Mouse (Mus musculus): ENCODE measurements around the gene Trabd. TPM values are rescaled to one million over a fixed set of nuclear protein-coding genes. Genes with fewer than 3 reads are reported as not detected.

The Trabd gene
- polyA plus RNA-seq, 1 experiment from 2014 or later, result 51.3 TPM

DNA sequence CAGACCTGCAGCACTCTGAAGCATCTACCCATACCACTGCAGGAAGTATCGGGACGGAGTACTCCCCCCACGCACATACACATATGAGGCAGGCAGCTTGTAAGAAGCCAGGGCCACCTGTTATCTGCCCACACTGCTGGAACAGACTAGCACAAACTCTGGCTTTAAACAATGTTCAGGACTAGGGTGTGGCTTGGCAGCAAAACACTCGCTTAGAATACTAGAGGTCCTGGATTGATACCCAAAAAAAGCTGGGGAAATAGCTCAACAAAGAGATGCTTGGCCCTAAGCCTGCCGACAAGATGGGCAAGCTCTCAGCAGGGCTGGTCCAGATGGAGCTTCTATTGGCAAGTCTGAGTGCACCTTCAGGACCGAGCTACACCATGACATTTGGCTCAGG is 11.4 kb upstream of the Trabd start:
- Histone ChIP-seq H3K4me2 (replicated peaks) (no peak overlapping the region), H3K36me3 (no peaks in the 10 kb centered on the region), H3K9ac (no peak overlapping the region), H3K4me3 (no peak overlapping the region), H3K4me1 (peaks cover 10% of the 10 kb centered on the region), H3K27me3 (peaks cover 92% of the 10 kb centered on the region), H3K27ac (no peak overlapping the region), H3K9me3 (no peaks in the 10 kb centered on the region)
- WGBS, result 63% methylated on average over 6 of the region's 6 CpGs
- ATAC-seq (ENCODE audit: low FRiP score, low read depth), result no peak

DNA sequence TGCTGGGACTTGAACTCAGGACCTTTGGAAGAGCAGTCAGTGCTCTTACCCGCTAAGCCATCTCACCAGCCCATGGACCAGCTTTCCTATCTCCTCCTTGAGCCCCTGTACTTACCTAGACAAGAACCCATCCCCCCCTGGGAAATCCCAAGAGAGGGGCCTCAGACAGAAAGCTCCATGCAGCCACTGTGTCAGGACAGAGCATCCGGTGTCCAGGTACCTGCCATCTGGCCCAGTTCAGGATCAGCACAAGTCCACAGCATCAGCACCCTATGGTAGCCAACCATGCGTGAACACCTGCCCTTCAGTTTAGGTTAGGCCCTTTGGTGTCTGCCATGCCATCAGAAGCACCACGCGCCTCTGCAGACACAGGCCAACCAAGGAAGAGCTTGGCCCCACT is 10.0 kb upstream of the Trabd start:
- no peak overlapping the region for H3K27ac ChIP-seq
- H3K9ac ChIP-seq, result no peak overlapping the region
- ATAC-seq (ENCODE audit: low FRiP score, low read depth), result no peak
- H3K4me2 ChIP-seq (replicated peaks), result no peak overlapping the region
- 92% methylated on average over 5 of the region's 5 CpGs for WGBS
- peaks cover 97% of the 10 kb centered on the region for H3K27me3 ChIP-seq
- no peaks in the 10 kb centered on the region for H3K36me3 ChIP-seq
- H3K9me3 ChIP-seq, result no peaks in the 10 kb centered on the region
- H3K4me1 ChIP-seq, result peaks cover 5% of the 10 kb centered on the region; the same call in 1 of the 2 replicates
- no peak overlapping the region for H3K4me3 ChIP-seq

DNA sequence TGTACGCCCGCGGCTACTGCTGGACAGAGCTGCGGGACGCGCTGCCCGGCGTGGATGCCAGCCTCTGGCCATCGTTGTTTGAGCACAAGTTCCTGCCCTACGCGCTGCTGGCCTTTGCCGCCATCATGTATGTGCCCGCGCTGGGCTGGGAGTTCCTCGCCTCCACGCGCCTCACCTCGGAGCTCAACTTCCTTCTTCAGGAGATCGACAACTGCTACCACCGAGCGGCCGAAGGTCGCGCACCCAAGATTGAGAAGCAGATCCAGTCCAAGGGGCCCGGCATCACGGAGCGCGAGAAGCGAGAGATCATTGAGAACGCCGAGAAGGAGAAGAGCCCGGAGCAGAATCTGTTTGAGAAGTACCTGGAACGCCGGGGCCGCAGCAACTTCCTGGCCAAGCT is 7.3 kb upstream of the Trabd start:
- no peaks in the 10 kb centered on the region for H3K36me3 ChIP-seq
- H3K4me1 ChIP-seq, result no peaks in the 10 kb centered on the region
- H3K27ac ChIP-seq, result no peak overlapping the region
- no peaks in the 10 kb centered on the region for H3K9me3 ChIP-seq
- H3K9ac ChIP-seq, result no peak overlapping the region
- no peak for ATAC-seq (ENCODE audit: low FRiP score, low read depth)
- H3K4me3 ChIP-seq, result peak overlapping the region; percentile 22
- peaks cover 84% of the 10 kb centered on the region for H3K27me3 ChIP-seq
- WGBS, result 30% methylated on average over 35 of the region's 35 CpGs
- H3K4me2 ChIP-seq (replicated peaks), result peak overlapping the region; percentile 45

DNA sequence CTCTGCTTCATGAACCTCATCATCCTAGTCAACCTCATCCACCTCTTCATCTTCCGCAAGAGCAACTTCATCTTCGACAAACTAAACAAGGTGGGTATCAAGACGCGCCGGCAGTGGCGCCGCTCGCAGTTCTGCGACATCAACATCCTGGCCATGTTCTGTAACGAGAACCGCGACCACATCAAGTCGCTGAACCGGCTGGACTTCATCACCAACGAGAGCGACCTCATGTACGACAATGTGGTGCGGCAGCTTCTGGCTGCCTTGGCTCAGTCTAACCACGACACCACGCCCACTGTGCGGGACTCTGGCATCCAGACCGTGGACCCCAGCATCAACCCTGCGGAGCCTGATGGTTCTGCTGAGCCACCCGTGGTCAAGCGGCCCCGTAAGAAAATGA is 6.7 kb upstream of the Trabd start:
- H3K27me3 ChIP-seq, result peaks cover 78% of the 10 kb centered on the region
- H3K4me3 ChIP-seq, result 0 out of 2 replicates have a peak overlapping the region, but pooled peaks have one; percentile 22
- WGBS, result 33% methylated on average over 26 of the region's 26 CpGs
- H3K9ac ChIP-seq, result no peak overlapping the region
- H3K27ac ChIP-seq, result no peak overlapping the region
- H3K4me2 ChIP-seq (replicated peaks), result peak overlapping the region; percentile 45
- no peaks in the 10 kb centered on the region for H3K9me3 ChIP-seq
- H3K36me3 ChIP-seq, result no peaks in the 10 kb centered on the region
- ATAC-seq (ENCODE audit: low FRiP score, low read depth), result no peak
- no peaks in the 10 kb centered on the region for H3K4me1 ChIP-seq

DNA sequence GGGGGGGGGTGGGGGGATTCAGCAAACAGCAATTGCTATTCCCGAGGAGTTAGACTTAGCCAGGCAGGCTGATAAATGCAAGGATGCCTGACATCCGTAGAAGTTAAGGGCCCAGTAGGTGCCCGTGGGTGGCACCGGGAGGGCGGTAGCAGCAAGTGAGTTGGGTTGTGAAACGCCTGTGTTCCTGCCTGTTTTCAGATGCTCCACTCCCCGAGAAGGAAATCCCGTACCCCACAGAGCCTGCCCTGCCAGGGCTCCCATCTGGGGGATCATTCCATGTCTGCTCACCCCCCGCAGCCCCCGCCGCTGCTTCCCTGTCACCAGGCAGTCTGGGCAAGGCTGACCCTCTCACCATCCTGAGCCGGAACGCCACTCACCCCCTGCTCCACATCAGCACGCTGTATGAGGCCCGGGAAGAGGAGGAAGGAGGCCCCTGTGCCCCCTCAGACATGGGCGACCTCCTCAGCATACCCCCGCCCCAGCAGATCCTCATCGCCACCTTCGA is 5.5 kb upstream of the Trabd start:
- H3K4me1 ChIP-seq, result peaks cover 5% of the 10 kb centered on the region
- no peak overlapping the region for H3K4me2 ChIP-seq (replicated peaks)
- H3K27me3 ChIP-seq, result peaks cover 66% of the 10 kb centered on the region
- H3K36me3 ChIP-seq, result no peaks in the 10 kb centered on the region
- no peak overlapping the region for H3K9ac ChIP-seq
- no peak overlapping the region for H3K4me3 ChIP-seq
- 78% methylated on average over 19 of the region's 19 CpGs for WGBS
- H3K27ac ChIP-seq, result no peak overlapping the region
- H3K9me3 ChIP-seq, result no peaks in the 10 kb centered on the region
- no peak for ATAC-seq (ENCODE audit: low FRiP score, low read depth)

DNA sequence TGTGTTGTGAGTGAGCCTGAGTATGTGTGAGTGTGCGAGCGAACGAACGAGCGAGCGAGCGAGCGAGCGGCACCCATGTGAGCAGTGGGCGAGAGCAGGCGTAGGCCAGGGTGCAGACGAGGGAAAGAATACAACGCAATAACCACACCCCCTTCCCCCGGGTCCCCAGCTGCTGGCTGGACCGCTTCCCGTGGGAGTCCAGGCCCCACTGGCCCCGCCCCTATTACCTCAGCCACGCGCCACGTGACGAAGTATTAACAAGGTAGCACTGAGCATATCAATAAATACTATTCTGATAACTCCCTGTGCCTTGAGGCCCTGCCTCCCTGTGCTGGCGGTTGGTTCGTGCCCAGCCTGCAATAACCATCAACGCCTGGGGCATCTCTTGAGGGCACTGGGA is 4.3 kb upstream of the Trabd start:
- Histone ChIP-seq H3K9me3 (no peaks in the 10 kb centered on the region), H3K4me3 (no peak overlapping the region), H3K36me3 (no peaks in the 10 kb centered on the region), H3K27ac (no peak overlapping the region), H3K9ac (0 out of 2 replicates have a peak overlapping the region, but pooled peaks have one; percentile 20), H3K4me2 (replicated peaks) (no peak overlapping the region), H3K4me1 (peaks cover 15% of the 10 kb centered on the region), H3K27me3 (peaks cover 56% of the 10 kb centered on the region)
- WGBS, result 73% methylated on average over 24 of the region's 24 CpGs
- no peak for ATAC-seq (ENCODE audit: low FRiP score, low read depth)

DNA sequence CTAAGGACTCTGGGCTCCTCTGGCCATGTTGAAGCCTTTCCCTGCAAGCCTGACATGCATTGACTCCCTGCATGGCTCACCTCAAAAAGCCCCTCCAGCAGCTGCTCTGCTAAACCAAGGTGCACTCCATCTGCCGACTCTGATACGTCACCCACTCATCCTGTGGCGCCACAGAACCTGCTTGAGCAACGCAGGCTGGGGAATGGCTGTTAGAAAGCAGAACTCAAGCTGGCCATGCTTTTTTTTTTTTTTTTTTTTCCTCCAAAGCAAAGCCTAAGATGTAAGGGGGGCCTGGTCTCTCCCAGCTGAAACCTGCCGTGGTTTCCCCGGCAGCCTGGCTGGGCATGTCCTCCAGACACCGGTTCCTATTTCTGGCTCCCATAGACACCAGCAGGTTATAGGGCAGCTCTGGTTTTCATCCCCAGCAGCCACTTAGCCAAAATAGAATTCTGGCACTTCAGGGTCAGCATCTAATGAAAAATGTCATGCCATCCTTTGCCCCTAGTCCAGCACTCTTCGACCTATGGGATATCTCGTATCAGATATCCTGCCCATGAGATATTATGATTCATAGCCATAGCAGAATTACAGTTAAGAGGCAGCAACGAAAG is 826 bp upstream of the Trabd start:
- no peak overlapping the region for H3K4me3 ChIP-seq
- H3K27ac ChIP-seq, result no peak overlapping the region
- peaks cover 39% of the 10 kb centered on the region for H3K4me1 ChIP-seq
- H3K27me3 ChIP-seq, result peaks cover 21% of the 10 kb centered on the region
- no peaks in the 10 kb centered on the region for H3K9me3 ChIP-seq
- H3K9ac ChIP-seq, result peak overlapping the region; percentile 92
- peak overlapping the region; percentile 95; the same call in 1 of the 2 replicates for H3K4me2 ChIP-seq (replicated peaks)
- no peaks in the 10 kb centered on the region for H3K36me3 ChIP-seq
- WGBS, result 57% methylated on average over 10 of the region's 10 CpGs
- no peak for ATAC-seq (ENCODE audit: low FRiP score, low read depth)

DNA sequence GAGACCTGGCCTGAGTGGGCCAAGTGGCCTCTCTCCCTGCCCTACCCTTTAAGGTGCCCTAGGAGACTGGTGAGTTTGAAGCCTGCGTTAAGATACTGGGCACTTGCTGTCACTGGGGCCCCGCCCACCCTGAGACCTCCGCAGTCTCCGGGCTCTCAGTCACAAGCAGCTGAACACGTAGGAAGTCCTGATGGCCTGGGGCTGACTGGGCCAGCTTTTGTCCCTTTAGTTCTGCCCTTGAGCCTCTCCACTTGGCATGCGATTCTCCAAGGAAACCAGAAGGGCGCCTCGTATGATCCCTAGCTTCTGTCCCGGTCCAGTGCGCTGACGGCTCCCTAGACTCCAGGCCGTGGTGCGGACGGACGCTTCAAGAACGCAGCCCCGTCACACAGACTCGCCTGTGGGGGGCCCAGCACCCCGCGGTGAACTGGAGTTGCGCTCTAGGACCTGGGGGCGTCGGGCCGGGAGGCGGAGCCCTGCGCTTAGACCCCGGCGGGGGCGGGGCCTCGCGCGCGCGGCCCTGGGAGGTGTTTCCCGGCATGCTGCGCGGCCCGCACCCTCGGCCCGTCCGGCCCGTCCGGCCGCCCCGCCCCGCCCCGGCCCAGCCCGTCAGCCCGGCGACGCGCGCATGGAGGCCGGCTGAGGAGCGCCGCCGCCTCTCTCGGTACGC is 689 bp downstream of the Trabd start:
- Histone ChIP-seq H3K27ac (peak overlapping the region; percentile 76), H3K4me1 (peaks cover 39% of the 10 kb centered on the region), H3K9ac (peak overlapping the region; percentile 92), H3K27me3 (peaks cover 6% of the 10 kb centered on the region; the same call in 1 of the 2 replicates), H3K4me2 (replicated peaks) (peak overlapping the region; percentile 95), H3K36me3 (peaks cover 10% of the 10 kb centered on the region; the same call in 1 of the 2 replicates), H3K4me3 (peak overlapping the region; percentile 85), H3K9me3 (no peaks in the 10 kb centered on the region)
- peak; percentile 94 for ATAC-seq (ENCODE audit: low FRiP score, low read depth)
- WGBS, result 2% methylated on average over 34 of the region's 59 CpGs

DNA sequence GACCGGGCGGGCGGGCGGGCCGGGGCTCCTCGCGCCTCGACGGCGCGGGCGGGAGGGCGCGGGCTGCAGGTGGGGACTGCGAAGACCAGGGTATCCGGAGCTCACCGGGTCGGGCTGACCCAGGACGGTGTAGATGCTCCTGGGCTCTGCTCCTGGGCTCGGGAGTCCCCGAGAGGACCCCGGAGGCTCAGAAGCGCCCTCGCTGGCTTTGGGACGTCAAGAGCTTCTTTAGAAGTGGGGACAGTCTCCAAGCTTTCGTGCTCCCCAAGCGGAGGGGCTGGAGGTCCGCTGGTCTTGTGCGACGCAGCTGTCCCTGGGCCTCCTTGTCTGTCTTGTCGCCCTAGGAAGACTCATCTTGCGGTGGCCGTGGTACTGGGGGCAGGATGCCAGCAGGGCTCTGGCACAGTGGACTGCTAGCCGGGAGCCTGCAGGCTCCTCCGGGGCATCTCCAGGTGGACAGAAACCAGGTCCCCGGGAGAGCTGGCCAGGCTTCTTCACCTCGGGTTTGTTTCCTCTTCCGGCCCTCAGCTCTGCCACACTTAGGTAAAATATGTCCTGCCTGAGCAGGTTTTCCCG is 1.3 kb downstream of the Trabd start:
- Histone ChIP-seq H3K9me3 (no peaks in the 10 kb centered on the region), H3K36me3 (peaks cover 16% of the 10 kb centered on the region), H3K27ac (peak overlapping the region; percentile 76), H3K4me2 (replicated peaks) (peak overlapping the region; percentile 95), H3K4me1 (peaks cover 39% of the 10 kb centered on the region), H3K9ac (peak overlapping the region; percentile 92), H3K27me3 (0 out of 2 replicates have a peak, but pooled peaks cover 5% of the 10 kb centered on the region), H3K4me3 (peak overlapping the region; percentile 85)
- ATAC-seq (ENCODE audit: low FRiP score, low read depth), result no peak; the same call in 1 of the 2 replicates
- WGBS, result under 1% methylated on average over 36 of the region's 39 CpGs

DNA sequence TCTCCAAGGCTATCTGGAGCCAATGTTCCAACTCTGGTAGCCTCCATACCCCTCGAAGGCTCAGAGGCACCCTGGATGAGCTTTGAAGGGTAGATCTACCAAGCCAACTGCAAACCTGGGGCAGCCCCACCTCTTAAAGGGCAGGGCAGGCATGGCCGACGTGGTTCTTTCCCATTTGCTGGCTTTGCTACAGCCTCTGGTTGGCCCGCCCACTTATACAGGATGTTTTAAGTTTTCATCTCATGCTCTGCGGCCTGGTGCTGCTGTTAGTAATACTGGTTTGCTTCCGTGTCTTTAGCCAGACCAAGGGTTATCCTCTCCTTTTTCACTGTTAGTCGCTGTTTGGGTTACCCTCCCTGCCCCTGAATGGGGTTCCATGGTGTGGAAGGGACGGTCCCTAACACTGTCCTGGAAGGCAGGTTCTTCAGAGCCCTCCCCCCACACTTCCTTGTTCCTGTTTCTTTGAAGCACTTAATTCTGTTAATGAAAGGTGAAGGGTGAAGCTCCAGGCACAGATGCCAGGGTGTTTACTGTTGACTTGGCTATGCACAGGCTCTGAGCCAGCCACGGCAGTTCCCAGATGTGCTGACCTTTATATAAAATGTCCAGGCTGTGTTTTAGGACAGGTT is 3.4 kb downstream of the Trabd start:
- H3K27me3 ChIP-seq, result no peaks in the 10 kb centered on the region
- peaks cover 39% of the 10 kb centered on the region for H3K4me1 ChIP-seq
- H3K36me3 ChIP-seq, result peaks cover 37% of the 10 kb centered on the region
- no peak for ATAC-seq (ENCODE audit: low FRiP score, low read depth)
- no peaks in the 10 kb centered on the region for H3K9me3 ChIP-seq
- H3K4me3 ChIP-seq, result peak overlapping the region; percentile 85
- H3K4me2 ChIP-seq (replicated peaks), result peak overlapping the region; percentile 95
- 42% methylated on average over 9 of the region's 9 CpGs for WGBS
- H3K9ac ChIP-seq, result peak overlapping the region; percentile 92
- no peak overlapping the region for H3K27ac ChIP-seq

DNA sequence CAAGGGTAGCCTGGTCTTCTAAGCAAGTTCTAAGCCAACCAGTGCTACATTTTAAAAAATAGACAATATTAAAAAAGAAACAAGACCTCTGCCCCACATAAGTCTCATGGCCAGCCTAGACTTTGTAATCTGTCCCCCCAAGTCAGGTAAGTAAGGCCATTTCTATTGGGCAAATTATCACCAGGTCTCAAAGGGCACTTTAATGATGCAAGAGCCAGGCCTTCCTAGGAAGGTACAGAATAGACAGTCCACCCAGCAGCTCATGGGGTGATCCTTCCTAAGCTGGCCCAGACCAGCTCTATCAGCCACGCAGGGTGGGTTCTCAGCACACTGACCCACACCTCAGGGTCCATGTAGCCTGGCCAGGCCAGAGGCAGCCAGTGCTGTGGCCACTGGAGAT is 9.0 kb downstream of the Trabd start:
- H3K27ac ChIP-seq, result no peak overlapping the region
- peaks cover 9% of the 10 kb centered on the region for H3K4me1 ChIP-seq
- H3K9me3 ChIP-seq, result no peaks in the 10 kb centered on the region
- H3K4me3 ChIP-seq, result no peak overlapping the region
- no peak overlapping the region for H3K9ac ChIP-seq
- ATAC-seq (ENCODE audit: low FRiP score, low read depth), result no peak
- peaks cover 73% of the 10 kb centered on the region for H3K36me3 ChIP-seq
- no peak overlapping the region for H3K4me2 ChIP-seq (replicated peaks)
- WGBS, result 92% methylated on average over 1 of the region's 1 CpGs
- no peaks in the 10 kb centered on the region for H3K27me3 ChIP-seq

DNA sequence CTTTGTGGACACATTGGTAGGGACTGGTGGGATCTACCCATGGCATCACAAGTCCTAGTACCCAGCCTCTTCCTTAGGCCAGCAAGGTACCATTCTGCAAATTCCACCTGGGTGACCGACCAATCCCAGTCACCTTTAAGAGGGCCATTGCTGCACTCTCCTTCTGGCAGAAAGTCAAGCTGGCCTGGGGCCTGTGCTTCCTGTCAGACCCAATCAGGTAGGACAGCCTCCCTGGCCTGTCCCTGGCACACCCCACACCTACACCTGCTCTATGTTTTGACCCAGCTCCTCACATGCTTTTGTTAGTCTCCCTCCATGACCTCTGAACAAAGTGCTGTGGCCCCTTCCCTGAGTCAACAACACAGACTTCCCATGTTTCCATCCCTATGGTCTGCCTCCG is 9.9 kb downstream of the Trabd start:
- Histone ChIP-seq H3K4me2 (replicated peaks) (no peak overlapping the region), H3K27me3 (no peaks in the 10 kb centered on the region), H3K9me3 (no peaks in the 10 kb centered on the region), H3K36me3 (peaks cover 67% of the 10 kb centered on the region), H3K4me1 (peaks cover 12% of the 10 kb centered on the region), H3K9ac (no peak overlapping the region), H3K4me3 (no peak overlapping the region), H3K27ac (no peak overlapping the region)
- ATAC-seq (ENCODE audit: low FRiP score, low read depth), result no peak
- 94% methylated on average over 2 of the region's 2 CpGs for WGBS
